Mouse (Mus musculus) CH12.LX (cell line): Measurements from ENCODE around the gene Olfr49. TPM values are rescaled to one million over a fixed set of nuclear protein-coding genes. Genes with fewer than 3 reads are reported as not detected.

ENCODE experiments used
- DNase-seq: peaks from one replicate; pipeline ENCODE4 v3.0.0-alpha.2; 2013; ENCODE audit errors: extremely low read depth
- H3K27ac ChIP-seq: 2 replicates; pipeline ENCODE4 v1.5.1; 2012; ENCODE audit warnings: low read depth, mild to moderate bottlenecking, control low read depth, moderate library complexity; ENCODE audit not compliant: insufficient read depth
- H3K27me3 ChIP-seq: replicated peaks from 2 replicates; pipeline ENCODE3; 2012; ENCODE audit warnings: inconsistent platforms
- H3K36me3 ChIP-seq, 2 experiments: replicated peaks in 1 of 2; 2 replicates each; pipeline versions ENCODE3 to v1.6.1; 2012; ENCODE audit warnings: inconsistent platforms in 1 of 2, low read length in 1 of 2, mild to moderate bottlenecking in 1 of 2, mixed read lengths in 1 of 2, moderate library complexity in 1 of 2; ENCODE audit not compliant: control insufficient read depth in 1 of 2, insufficient read depth in 1 of 2
- H3K4me1 ChIP-seq, 2 experiments: 2 replicates each; pipeline ENCODE4 v1.6.1; 2012; ENCODE audit warnings: inconsistent platforms in 1 of 2, moderate library complexity in 1 of 2; ENCODE audit not compliant: insufficient read depth in 2 of 2, control insufficient read depth in 1 of 2
- H3K4me2 ChIP-seq: 2 replicates; pipeline ENCODE4 v1.6.1; 2012; ENCODE audit warnings: low read depth, mild to moderate bottlenecking, control low read depth; ENCODE audit not compliant: poor library complexity, insufficient read depth, severe bottlenecking
- H3K4me3 ChIP-seq, 3 experiments: fragments of 150-350 bp in 1 of 3; sonication (generic) in 1 of 3; replicated peaks in 1 of 3; 2 replicates each; pipeline versions ENCODE3 to v1.5.1; 2011 to 2012; ENCODE audit warnings: low read depth in 2 of 3, low read length in 2 of 3, mild to moderate bottlenecking in 2 of 3, moderate library complexity in 2 of 3, control low read depth in 1 of 3, improper control_type of control experiment in 1 of 3, inconsistent platforms in 1 of 3, mixed read lengths in 1 of 3; ENCODE audit not compliant: poor library complexity in 1 of 3
- H3K79me2 ChIP-seq: replicated peaks from 2 replicates; pipeline ENCODE4 v1.6.1; 2012; ENCODE audit warnings: mild to moderate bottlenecking, moderate library complexity; ENCODE audit not compliant: control insufficient read depth, poor library complexity, insufficient read depth, severe bottlenecking; ENCODE audit errors: extremely low read depth
- H3K9ac ChIP-seq: 2 replicates; pipeline ENCODE4 v1.6.1; 2012; ENCODE audit warnings: low read depth, mild to moderate bottlenecking, control low read depth, moderate library complexity; ENCODE audit not compliant: insufficient read depth
- H3K9me3 ChIP-seq: replicated peaks from 2 replicates; pipeline ENCODE3; 2012; ENCODE audit warnings: low read length, inconsistent platforms, mixed read lengths
- BHLHE40 ChIP-seq: IDR thresholded peaks from 2 replicates; pipeline ENCODE4 v1.6.1; 2011; ENCODE audit warnings: mild to moderate bottlenecking, low read depth, low read length, improper control_type of control experiment
- CHD1 ChIP-seq: IDR thresholded peaks from 2 replicates; pipeline ENCODE4 v1.6.1; 2012; ENCODE audit warnings: low read depth, low read length, improper control_type of control experiment, inconsistent platforms
- GABPA ChIP-seq: IDR thresholded peaks from 2 replicates; pipeline ENCODE4 v1.6.1; 2012; ENCODE audit warnings: low read depth, low read length, improper control_type of control experiment, inconsistent platforms; ENCODE audit not compliant: insufficient replicate concordance
- HCFC1 ChIP-seq: IDR thresholded peaks from 2 replicates; pipeline ENCODE4 v1.6.1; 2012; ENCODE audit warnings: low read depth, mild to moderate bottlenecking, inconsistent platforms, low read length, improper control_type of control experiment
- MAFK ChIP-seq: IDR thresholded peaks from 2 replicates; pipeline ENCODE4 v1.6.1; 2011; ENCODE audit warnings: low read length, improper control_type of control experiment; ENCODE audit not compliant: insufficient replicate concordance
- PAX5 ChIP-seq: IDR thresholded peaks from 2 replicates; pipeline ENCODE4 v1.6.1; 2012; ENCODE audit warnings: low read length, inconsistent platforms, mixed read lengths
- RAD21 ChIP-seq: IDR thresholded peaks from 2 replicates; pipeline ENCODE4 v1.6.1; 2011; ENCODE audit warnings: low read depth, mild to moderate bottlenecking, low read length, improper control_type of control experiment, moderate library complexity
- RCOR1 ChIP-seq: conservative IDR thresholded peaks from 2 replicates; pipeline ENCODE4 v1.6.1; 2012; ENCODE audit warnings: low read depth, mild to moderate bottlenecking, inconsistent platforms, low read length, improper control_type of control experiment
- TBP ChIP-seq: conservative IDR thresholded peaks from 2 replicates; pipeline ENCODE4 v1.6.1; 2011; ENCODE audit warnings: low read depth, low read length, improper control_type of control experiment
- UBTF ChIP-seq: IDR thresholded peaks from 2 replicates; pipeline ENCODE4 v1.6.1; 2012; ENCODE audit warnings: low read depth, mild to moderate bottlenecking, inconsistent platforms, low read length, improper control_type of control experiment, moderate library complexity
- ZKSCAN1 ChIP-seq: IDR thresholded peaks from 2 replicates; pipeline ENCODE4 v1.6.1; 2012; ENCODE audit warnings: low read depth, inconsistent platforms, low read length, improper control_type of control experiment, borderline replicate concordance
- ZNF384 ChIP-seq: IDR thresholded peaks from 2 replicates; pipeline ENCODE4 v1.6.1; 2012; ENCODE audit warnings: low read depth, low read length, improper control_type of control experiment, inconsistent platforms
- dilution Hi-C: fragments of 300-500 bp; cut with MboI; formaldehyde crosslinking; loops from 2 replicates; pipeline ENCODE4 v1.14.3; 2020; ENCODE audit warnings: low sequenced_read_pairs; ENCODE audit not compliant: extremely low pct_unique_long_range_greater_than_20kb, extremely low pct_ligation_motif_present
- in situ Hi-C: fragments of 300-500 bp; cut with MboI; formaldehyde crosslinking; loops from 3 replicates; pipeline ENCODE4 v1.14.3; 2019; ENCODE audit warnings: low sequenced_read_pairs, low pct_ligation_motif_present, low pct_unique_long_range_greater_than_20kb, mixed read lengths
- polyA plus RNA-seq: library from polyadenylated mRNA; unstranded; fragments of >175 nt; gene quantifications from 2 replicates; pipeline ENCODE4 v1.2.1, GENCODE M21; 2012; ENCODE audit warnings: low read depth; ENCODE audit not compliant: insufficient read length
- total RNA-seq, 2 experiments: library from RNA; depleted of rRNA; stranded (reverse); fragments of 300-350 nt in 1 of 2; fragments of >200 nt in 1 of 2; gene quantifications; 2 replicates each; pipeline ENCODE4 v1.2.3; 2012 to 2014

Gene Olfr49
- total and polyA plus RNA-seq, 3 experiments, result 0.07 TPM; not detected in 2

GRCm38 (mm10) chr14:54332176-54333074, 47.7 kb upstream of the Olfr49 start:
- no peak for DNase-seq
- H3K27ac ChIP-seq, result no peak overlapping the region
- no peak overlapping the region for H3K9ac ChIP-seq
- no peaks in the 10 kb centered on the region for H3K9me3 ChIP-seq
- H3K79me2 ChIP-seq, result no peaks in the 10 kb centered on the region
- dilution Hi-C loops (no loop called here), in situ Hi-C loops (no loop called here)
- H3K27me3 ChIP-seq, result no peaks in the 10 kb centered on the region
- H3K4me1 ChIP-seq, result no peaks in the 10 kb centered on the region; a peak in 1 of 4 replicates
- TF ChIP-seq MAFK (no peak), TBP (no peak)
- TF ChIP-seq, all 38 proteins: peak for 0
- no peaks in the 10 kb centered on the region for H3K36me3 ChIP-seq
- no peak overlapping the region for H3K4me2 ChIP-seq
- no peak overlapping the region for H3K4me3 ChIP-seq

GRCm38 (mm10) chr14:54331178-54331577, 46.4 kb upstream of the Olfr49 start:
- Histone ChIP-seq H3K27me3 (no peaks in the 10 kb centered on the region), H3K4me3 (no peak overlapping the region), H3K27ac (no peak overlapping the region), H3K9me3 (no peaks in the 10 kb centered on the region), H3K9ac (no peak overlapping the region), H3K4me1 (no peaks in the 10 kb centered on the region; a peak in 1 of 4 replicates), H3K79me2 (no peaks in the 10 kb centered on the region), H3K36me3 (no peaks in the 10 kb centered on the region), H3K4me2 (no peak overlapping the region)
- dilution Hi-C loops (no loop called here), in situ Hi-C loops (no loop called here)
- no peak for DNase-seq
- no peak for TF ChIP-seq TBP
- TF ChIP-seq BHLHE40, result no peak
- TF ChIP-seq RAD21, result no peak
- no peak for TF ChIP-seq ZKSCAN1
- TF ChIP-seq PAX5, result no peak
- no peak for TF ChIP-seq HCFC1
- no peak for TF ChIP-seq ZNF384
- TF ChIP-seq CHD1, result no peak
- TF ChIP-seq MAFK, result no peak
- TF ChIP-seq GABPA, result no peak
- TF ChIP-seq UBTF, result no peak
- no peak for TF ChIP-seq RCOR1
